Mouse (Mus musculus) cerebellum, adult 2 months (tissue): ENCODE data around the gene Tmem147. TPM values are rescaled to one million over a fixed set of nuclear protein-coding genes. Genes with fewer than 3 reads are reported as not detected.

Experiments
- DNase-seq, 2 experiments: peaks; one replicate each; pipeline ENCODE4 v3.0.0; 2021
- H3K27ac ChIP-seq: fragments of 200-500 bp; 2 replicates; pipeline ENCODE4 v1.5.1; 2012; ENCODE audit warnings: low read length, control low read depth, inconsistent platforms; ENCODE audit not compliant: insufficient read depth
- H3K27me3 ChIP-seq: fragments of 200-500 bp; 2 replicates; pipeline ENCODE4 v1.6.1; 2012; ENCODE audit warnings: inconsistent platforms, mild to moderate bottlenecking, low read length, moderate library complexity; ENCODE audit not compliant: control insufficient read depth, insufficient read depth
- H3K4me1 ChIP-seq: fragments of 200-500 bp; 2 replicates; pipeline ENCODE4 v1.6.1; 2011; ENCODE audit warnings: low read length; ENCODE audit not compliant: control insufficient read depth, insufficient read depth
- H3K4me3 ChIP-seq: fragments of 200-500 bp; replicated peaks from 2 replicates; pipeline ENCODE3; 2011; ENCODE audit warnings: mild to moderate bottlenecking, low read depth, low read length, control low read depth; ENCODE audit not compliant: insufficient read depth
- CTCF ChIP-seq: fragments of 200-500 bp; IDR thresholded peaks from 2 replicates; pipeline ENCODE4 v1.5.1; 2011; ENCODE audit warnings: low read depth, mild to moderate bottlenecking, control low read depth, low read length, moderate library complexity, borderline replicate concordance; ENCODE audit not compliant: insufficient read depth
- POLR2A ChIP-seq: fragments of 200-500 bp; IDR thresholded peaks from 2 replicates; pipeline ENCODE4 v1.6.1; 2011; ENCODE audit warnings: low read length, control low read depth, borderline replicate concordance; ENCODE audit not compliant: insufficient read depth
- WGBS: fragments of 180-500 bp; shearing (Covaris S2); methylation state at CpG from one replicate; pipeline ENCODE4 v1.1.7; 2018; 5-methylcytosine and 5-hydroxymethylcytosine counted together
- polyA plus RNA-seq: library from polyadenylated mRNA; depleted of rRNA; stranded (reverse); fragments of >200 nt; gene quantifications from 2 replicates; pipeline ENCODE4 v1.2.3, GENCODE M21; 2012; rRNA removed

Tmem147 gene
- 247 TPM in 2 replicates for polyA plus RNA-seq

GRCm38 (mm10) chr7:30729396-30730063 is at the start of gene Tmem147:
Gene Tmem147, minus strand, starts transcription at chr7:30729540.
- H3K27ac ChIP-seq: peak within 1 kb of the TSS; percentile 86
- TF ChIP-seq CTCF: no peak; the same call in 1 of the 2 replicates
- TF ChIP-seq POLR2A: peak; percentile 81; the same call in 1 of the 2 replicates
- H3K4me3 ChIP-seq: peak within 1 kb of the TSS; percentile 97
- H3K27me3 ChIP-seq: no peaks in the 10 kb centered on the region
- DNase-seq: peak; percentile 96 to 98
- peaks cover 14% of the 10 kb centered on the region for H3K4me1 ChIP-seq
- under 1% methylated on average over 60 of the region's 60 CpGs for WGBS

DNA sequence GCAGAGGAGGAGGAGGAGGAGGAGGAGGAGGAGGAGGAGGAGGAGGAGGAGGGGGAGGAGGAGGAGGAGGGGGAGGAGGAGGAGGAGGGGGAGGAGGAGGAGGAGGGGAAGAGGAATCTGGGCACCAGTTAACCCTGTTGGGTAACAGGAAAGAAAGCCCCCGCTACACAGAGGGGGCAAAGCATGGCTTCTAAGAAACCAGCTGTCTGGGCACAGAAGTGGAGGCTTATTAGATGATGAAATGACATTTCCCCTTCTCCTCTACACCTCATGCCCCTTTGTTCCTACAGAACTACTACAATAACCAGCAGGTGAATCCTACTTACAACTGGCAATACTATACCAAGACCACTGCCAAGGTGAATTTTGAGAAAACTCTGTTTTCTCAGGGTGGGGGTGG is 48.6 kb upstream of the Tmem147 start:
- no peak for DNase-seq
- WGBS: 64% methylated on average over 1 of the region's 1 CpGs
- no peak for TF ChIP-seq POLR2A
- TF ChIP-seq CTCF: no peak
- Histone ChIP-seq H3K4me3 (no peak overlapping the region), H3K27ac (no peak overlapping the region), H3K27me3 (no peaks in the 10 kb centered on the region), H3K4me1 (no peaks in the 10 kb centered on the region)

GRCm38 (mm10) chr7:30777081-30777579 is 47.8 kb upstream of the Tmem147 start:
- no peak for TF ChIP-seq POLR2A
- no peak for TF ChIP-seq CTCF
- WGBS: 46% methylated on average over 7 of the region's 7 CpGs

DNA sequence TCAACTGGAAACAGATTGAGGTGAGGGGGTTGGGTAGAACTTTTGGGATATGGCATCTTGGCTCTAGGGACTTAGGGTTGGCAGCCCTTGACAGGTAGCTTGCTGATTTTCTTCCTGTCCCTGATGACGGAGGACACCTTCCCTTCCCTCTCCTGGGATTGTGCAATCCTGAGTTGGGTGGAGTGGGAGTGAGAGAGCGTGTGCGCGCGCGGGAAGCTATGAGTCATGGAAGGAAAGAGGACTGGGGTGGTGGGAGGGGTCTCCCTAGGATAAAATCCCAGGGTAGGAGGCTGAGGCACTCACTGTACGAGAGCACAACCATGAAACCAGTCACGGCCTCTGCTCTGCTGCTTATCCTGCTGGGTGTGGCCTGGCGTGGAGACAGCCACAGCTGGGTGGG is 46.8 kb upstream of the Tmem147 start:
- no peaks in the 10 kb centered on the region for H3K4me1 ChIP-seq
- 83% methylated on average over 9 of the region's 9 CpGs for WGBS
- no peak overlapping the region for H3K27ac ChIP-seq
- DNase-seq: no peak
- H3K4me3 ChIP-seq: no peak overlapping the region
- no peak for TF ChIP-seq CTCF
- TF ChIP-seq POLR2A: no peak
- no peaks in the 10 kb centered on the region for H3K27me3 ChIP-seq

More at GRCm38 (mm10) chr7:30777081-30777579, 47.8 kb upstream of the Tmem147 start:
- Histone ChIP-seq H3K27ac (no peak overlapping the region), H3K27me3 (no peaks in the 10 kb centered on the region), H3K4me1 (no peaks in the 10 kb centered on the region), H3K4me3 (no peak overlapping the region)
- DNase-seq: no peak

- DNase-seq: no peak
- H3K27ac ChIP-seq: no peak overlapping the region
- H3K4me3 ChIP-seq: no peak overlapping the region
- WGBS: 30% methylated on average over 9 of the region's 9 CpGs
- no peaks in the 10 kb centered on the region for H3K27me3 ChIP-seq
- TF ChIP-seq CTCF (no peak), POLR2A (no peak)
- no peaks in the 10 kb centered on the region for H3K4me1 ChIP-seq
Observed at GRCm38 (mm10) chr7:30769236-30769635, 39.9 kb upstream of the Tmem147 start.

DNA sequence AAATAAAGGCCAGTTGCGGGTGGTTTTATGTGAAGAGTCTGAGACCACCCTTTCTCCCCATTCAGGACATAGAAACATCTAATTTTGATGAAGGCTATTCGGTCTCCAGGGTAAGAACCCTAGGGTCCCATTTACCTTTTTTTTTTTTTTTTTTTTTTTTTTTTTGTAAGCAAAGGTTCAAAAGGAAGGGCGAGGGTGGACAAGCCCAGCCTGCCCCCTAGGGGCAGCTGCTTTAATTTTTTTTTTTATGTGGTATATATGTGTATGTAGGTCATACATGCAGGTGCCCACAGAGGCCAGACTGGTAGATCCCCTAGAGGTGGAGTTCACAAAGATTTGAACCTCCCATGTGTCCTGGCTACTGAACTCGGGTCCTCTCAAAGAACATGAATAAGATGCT is 37.1 kb upstream of the Tmem147 start:
- 87% methylated on average over 4 of the region's 4 CpGs for WGBS
- Histone ChIP-seq H3K27me3 (no peaks in the 10 kb centered on the region), H3K27ac (no peak overlapping the region), H3K4me3 (no peak overlapping the region), H3K4me1 (no peaks in the 10 kb centered on the region)
- TF ChIP-seq POLR2A (no peak), CTCF (no peak)
- DNase-seq: no peak

DNA sequence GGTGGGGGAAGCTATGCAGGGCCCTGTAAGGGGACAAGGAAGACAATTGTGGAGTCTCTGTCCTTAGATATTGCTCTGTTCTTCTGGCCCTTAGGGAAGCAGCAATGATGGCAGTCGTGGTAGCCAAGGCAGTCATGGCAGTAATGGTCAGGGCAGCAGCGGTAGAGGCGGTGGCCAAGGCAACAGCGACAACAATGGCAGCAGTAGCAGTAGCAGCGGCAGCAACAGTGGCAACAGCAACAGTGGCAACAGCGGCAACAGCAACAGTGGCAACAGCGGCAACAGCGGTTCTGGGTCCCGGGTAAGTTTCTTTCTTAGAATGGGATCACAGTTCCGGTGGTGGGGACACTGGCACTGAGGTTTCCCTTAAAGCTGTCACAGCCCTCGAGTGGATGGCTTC is 35.8 kb upstream of the Tmem147 start:
- DNase-seq: no peak
- TF ChIP-seq POLR2A (no peak), CTCF (no peak)
- Histone ChIP-seq H3K4me3 (no peak overlapping the region), H3K4me1 (no peaks in the 10 kb centered on the region), H3K27ac (no peak overlapping the region), H3K27me3 (no peaks in the 10 kb centered on the region)
- WGBS: 27% methylated on average over 11 of the region's 11 CpGs

GRCm38 (mm10) chr7:30763456-30763855 is 34.1 kb upstream of the Tmem147 start, which contains the start of gene Dmkn:
Gene Dmkn, plus strand, starts transcription at chr7:30763756.
- TF ChIP-seq POLR2A (no peak), CTCF (no peak)

More at GRCm38 (mm10) chr7:30763456-30763855, 34.1 kb upstream of the Tmem147 start, which contains the start of gene Dmkn:
- no peaks in the 10 kb centered on the region for H3K27me3 ChIP-seq
- no peak within 1 kb of the TSS for H3K4me3 ChIP-seq
- 47% methylated on average over 5 of the region's 5 CpGs for WGBS
- DNase-seq: no peak
- no peaks in the 10 kb centered on the region for H3K4me1 ChIP-seq
- H3K27ac ChIP-seq: no peak within 1 kb of the TSS
